Mouse (Mus musculus) retina, postnatal 1 day (tissue): ENCODE results near the gene Klhl24.

Experiments
- DNase-seq: peaks from one replicate; pipeline ENCODE4 v3.0.0-alpha.2; 2012

The Klhl24 gene

GRCm38 (mm10) chr16:20151991-20152390 lies 54.6 kb downstream of the Klhl24 start:
- DNase-seq, result no peak

DNA sequence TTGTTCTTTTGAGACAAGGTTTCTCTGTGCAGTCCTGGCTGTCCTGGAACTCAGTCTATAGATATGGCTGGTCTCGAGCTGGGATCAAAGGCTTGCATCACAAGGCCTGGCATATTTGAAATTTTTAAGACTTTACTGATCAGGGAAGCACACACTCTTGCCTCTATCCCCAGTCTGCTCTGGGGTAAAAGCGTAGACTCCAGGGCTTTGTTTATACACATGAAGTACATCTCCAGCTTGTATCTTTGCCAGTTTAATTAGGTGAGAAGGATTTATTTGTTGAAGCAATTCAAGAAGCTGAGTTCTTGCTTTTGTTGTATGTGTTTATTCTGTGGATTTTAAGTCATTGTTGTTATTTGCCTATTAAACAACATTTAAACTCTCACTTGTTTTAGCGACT lies 56.4 kb downstream of the Klhl24 start:
- DNase-seq, result no peak

DNA sequence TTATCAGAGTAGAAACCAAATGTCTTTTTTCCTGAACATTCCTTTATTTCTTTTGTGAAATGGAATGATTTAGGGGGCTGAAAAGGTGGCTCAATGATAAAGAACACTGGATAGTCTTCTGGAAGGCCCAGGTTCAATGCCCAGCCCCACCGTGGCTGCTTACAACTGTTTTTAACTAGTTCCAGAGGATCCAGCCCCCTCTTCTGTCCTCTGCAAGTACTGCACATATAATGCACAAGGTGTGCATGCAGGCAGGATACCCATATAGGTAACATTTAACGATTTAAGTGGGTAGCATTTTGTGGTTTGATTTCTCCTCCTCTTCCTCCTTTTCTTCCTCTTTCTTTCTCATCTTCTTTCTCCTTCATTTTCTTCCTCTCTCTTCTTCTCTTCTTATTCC lies 62.8 kb downstream of the Klhl24 start:
- DNase-seq, result no peak

DNA sequence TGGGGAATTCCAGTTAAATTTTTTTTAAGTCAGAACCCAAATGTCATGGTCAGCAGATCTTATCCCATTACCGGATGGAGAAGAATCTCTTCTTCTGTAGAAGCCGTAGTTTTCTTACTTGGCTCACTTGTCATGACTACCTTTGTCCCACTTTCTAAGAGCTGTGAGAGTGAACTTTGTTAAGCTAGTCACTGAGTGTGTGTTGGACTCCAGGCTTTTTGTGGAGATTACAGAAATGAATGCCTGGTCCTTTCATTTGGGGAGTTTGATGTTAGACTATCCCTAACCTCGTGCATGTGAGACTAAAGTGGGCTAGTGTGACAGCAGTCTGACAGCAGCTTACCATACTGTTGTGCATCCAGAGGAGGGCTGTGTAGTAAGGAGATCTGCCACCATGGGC lies 71.7 kb downstream of the Klhl24 start:
- DNase-seq, result no peak

DNA sequence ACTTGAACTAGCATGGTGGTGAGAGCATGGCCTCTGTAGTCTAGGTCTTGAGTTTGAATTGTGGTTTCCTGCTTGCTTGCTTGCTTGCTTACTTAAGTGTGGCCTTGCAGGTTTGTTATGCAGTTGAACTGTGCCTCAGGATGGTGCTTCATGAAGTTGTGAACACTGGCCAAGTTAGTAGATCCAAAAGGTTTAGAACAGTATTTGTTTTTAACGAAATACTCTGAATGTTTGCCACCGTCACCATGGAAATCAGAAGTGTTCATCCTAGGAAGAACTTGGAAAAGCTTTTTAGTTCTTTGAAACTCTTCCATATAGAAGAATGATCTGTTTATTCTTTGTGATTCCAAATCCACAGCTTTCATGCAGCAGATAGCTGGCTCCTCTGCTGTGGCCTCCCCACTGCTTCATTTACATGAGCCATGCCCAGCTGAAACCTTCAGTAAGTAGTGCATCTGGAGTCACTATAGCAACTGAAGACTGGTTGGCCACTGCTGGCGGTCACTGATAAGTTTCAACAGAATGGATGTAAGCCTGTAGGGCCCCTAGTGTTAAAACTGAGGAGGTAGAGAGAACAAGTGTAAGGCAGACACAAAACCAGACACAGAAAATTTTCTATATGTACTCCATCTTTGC lies 72.2 kb downstream of the Klhl24 start:
- DNase-seq, result no peak
